Mouse (Mus musculus) forebrain, embryonic 16.5 days (tissue): ENCODE data around the gene Birc7. TPM values are rescaled to one million over a fixed set of nuclear protein-coding genes. Genes with fewer than 3 reads are reported as not detected.
A peak's percentile ranks its signal among the peaks of the same experiment; 100 is the strongest.

ENCODE experiments used
- ATAC-seq: fragments of 200-750 bp; cut with Nextera tagmentation; 2 replicates; pipeline ENCODE4 v1.8.0; 2017; ENCODE audit warnings: mild to moderate bottlenecking, moderate library complexity
- H3K27ac ChIP-seq: fragments of 300-500 bp; sonication (generic); 2 replicates; pipeline ENCODE4 v1.5.1; 2014; ENCODE audit warnings: low read length, control low read depth
- H3K27me3 ChIP-seq: fragments of 300-500 bp; sonication (generic); replicated peaks from 2 replicates; pipeline ENCODE4 v1.6.1; 2014; ENCODE audit warnings: low read length; ENCODE audit not compliant: control insufficient read depth, insufficient read depth
- H3K36me3 ChIP-seq: fragments of 300-500 bp; sonication (generic); 2 replicates; pipeline ENCODE4 v1.6.1; 2014; ENCODE audit not compliant: control insufficient read depth, insufficient read depth
- H3K4me1 ChIP-seq: fragments of 300-500 bp; sonication (generic); replicated peaks from 2 replicates; pipeline ENCODE4 v1.6.1; 2014; ENCODE audit warnings: low read length; ENCODE audit not compliant: control insufficient read depth, insufficient read depth
- H3K4me2 ChIP-seq: fragments of 300-500 bp; sonication (generic); 2 replicates; pipeline ENCODE4 v1.6.1; 2014; ENCODE audit warnings: mild to moderate bottlenecking, low read length, control low read depth
- H3K4me3 ChIP-seq: fragments of 300-500 bp; sonication (generic); replicated peaks from 2 replicates; pipeline ENCODE4 v1.5.1; 2014; ENCODE audit warnings: mild to moderate bottlenecking, low read length, control low read depth
- H3K9ac ChIP-seq: fragments of 300-500 bp; sonication (generic); replicated peaks from 2 replicates; pipeline ENCODE4 v1.6.1; 2014; ENCODE audit warnings: low read depth, low read length, control low read depth
- H3K9me3 ChIP-seq: fragments of 300-500 bp; sonication (generic); 2 replicates; pipeline ENCODE4 v1.6.1; 2016; ENCODE audit warnings: low read length; ENCODE audit not compliant: control insufficient read depth
- WGBS: fragments of 180-500 bp; shearing (Covaris S2); extraction: QIAGEN DNeasy Blood & Tissue Kit; methylation state at CpG from one replicate; pipeline ENCODE4 v1.1.7; 2014; 5-methylcytosine and 5-hydroxymethylcytosine counted together
- polyA plus RNA-seq: library from polyadenylated mRNA; unstranded; fragments of >200 nt; fragmentation: Nextera tagmentation; extraction: Ambion mirVana; gene quantifications from 2 replicates; pipeline ENCODE4 v1.2.1, GENCODE M21; 2015

Gene Birc7
- polyA plus RNA-seq, 1 experiment from 2014 or later = not detected

DNA sequence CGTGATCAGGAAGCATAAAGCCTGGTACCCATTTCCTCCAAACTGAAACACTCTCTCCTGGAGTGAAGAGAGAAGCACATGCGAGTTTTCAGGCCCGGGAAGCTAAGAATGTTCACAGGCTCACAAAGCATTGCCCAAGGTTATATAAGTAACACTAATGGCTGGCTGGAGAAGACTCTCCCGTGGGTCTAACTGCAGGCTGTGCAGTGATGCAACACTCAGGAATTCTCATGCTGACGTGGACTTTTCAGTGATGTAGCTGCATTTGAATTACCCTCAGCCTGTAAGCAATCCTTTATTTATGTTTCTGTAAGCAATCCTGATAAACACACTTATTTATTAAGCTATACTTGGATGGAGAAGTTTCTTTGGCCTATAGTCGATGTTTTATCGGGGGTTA, 30.8 kb downstream of the Birc7 start:
- Histone ChIP-seq H3K27ac (no peak overlapping the region), H3K36me3 (no peaks in the 10 kb centered on the region), H3K9me3 (no peaks in the 10 kb centered on the region), H3K9ac (no peak overlapping the region), H3K4me3 (no peak overlapping the region), H3K27me3 (no peaks in the 10 kb centered on the region), H3K4me2 (no peak overlapping the region), H3K4me1 (0 out of 2 replicates have a peak, but pooled peaks cover 3% of the 10 kb centered on the region)
- ATAC-seq = no peak
- 80% methylated on average over 7 of the region's 7 CpGs for WGBS

DNA sequence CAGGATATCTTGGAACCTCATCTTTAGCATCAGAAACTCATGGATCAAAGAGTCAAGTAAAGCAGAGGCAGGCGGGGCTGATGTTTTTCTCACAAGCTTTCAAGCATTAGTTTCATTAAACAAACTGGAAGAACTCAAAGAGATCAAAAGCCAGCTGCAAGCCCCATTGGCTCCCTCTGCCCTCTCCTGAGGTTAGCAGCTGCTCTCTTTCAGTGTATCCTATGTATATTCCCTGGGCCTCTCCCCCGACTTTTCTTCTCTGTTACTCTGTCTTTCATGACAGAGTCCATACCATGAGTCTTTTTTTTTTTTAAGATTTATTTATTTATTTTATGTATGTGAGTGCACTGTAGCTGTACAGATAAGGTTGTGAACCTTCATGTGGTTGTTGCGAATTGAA, 31.4 kb downstream of the Birc7 start:
- WGBS = 81% methylated on average over 3 of the region's 3 CpGs
- Histone ChIP-seq H3K36me3 (no peaks in the 10 kb centered on the region), H3K9ac (no peak overlapping the region), H3K4me3 (no peak overlapping the region), H3K27me3 (no peaks in the 10 kb centered on the region), H3K27ac (no peak overlapping the region), H3K4me2 (no peak overlapping the region), H3K4me1 (no peaks in the 10 kb centered on the region), H3K9me3 (no peaks in the 10 kb centered on the region)
- no peak for ATAC-seq

DNA sequence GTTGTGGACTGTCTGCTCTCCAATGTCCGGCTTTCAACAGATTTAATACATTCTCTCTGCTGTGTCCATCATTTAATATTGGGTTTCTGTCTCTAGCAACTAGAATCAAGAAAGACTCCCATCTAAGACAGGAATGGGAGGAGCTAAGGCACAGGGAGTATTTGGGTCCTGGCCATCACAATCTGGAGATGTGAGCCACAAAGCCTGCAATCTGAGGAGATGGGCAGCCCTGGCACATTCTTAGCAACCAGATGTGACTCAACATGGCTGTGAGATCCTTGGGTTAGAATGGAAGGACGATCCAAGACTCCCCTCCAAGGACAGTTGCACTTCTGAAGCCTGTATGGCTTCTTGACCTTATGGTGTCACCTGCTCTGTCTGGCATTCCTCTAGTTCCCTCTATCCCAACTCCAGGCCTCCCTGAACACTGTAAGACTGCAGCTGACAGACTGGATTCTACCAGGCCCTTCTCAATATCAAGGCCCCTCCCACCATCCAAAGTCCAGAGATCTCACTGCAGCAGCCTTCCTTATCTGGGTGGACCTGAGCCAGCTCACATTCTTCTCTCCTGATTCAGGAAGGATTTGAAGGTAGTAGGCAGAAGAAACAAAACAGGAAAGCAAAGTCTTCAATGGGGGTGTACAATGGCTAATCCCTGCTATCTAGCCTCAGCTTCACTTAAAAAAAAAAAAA, 33.9 kb downstream of the Birc7 start:
- Histone ChIP-seq H3K27ac (no peak overlapping the region), H3K4me1 (peaks cover 7% of the 10 kb centered on the region), H3K36me3 (no peaks in the 10 kb centered on the region), H3K9me3 (no peaks in the 10 kb centered on the region), H3K27me3 (no peaks in the 10 kb centered on the region), H3K9ac (no peak overlapping the region), H3K4me3 (no peak overlapping the region), H3K4me2 (no peak overlapping the region)
- 71% methylated on average over 2 of the region's 2 CpGs for WGBS
- ATAC-seq = no peak

DNA sequence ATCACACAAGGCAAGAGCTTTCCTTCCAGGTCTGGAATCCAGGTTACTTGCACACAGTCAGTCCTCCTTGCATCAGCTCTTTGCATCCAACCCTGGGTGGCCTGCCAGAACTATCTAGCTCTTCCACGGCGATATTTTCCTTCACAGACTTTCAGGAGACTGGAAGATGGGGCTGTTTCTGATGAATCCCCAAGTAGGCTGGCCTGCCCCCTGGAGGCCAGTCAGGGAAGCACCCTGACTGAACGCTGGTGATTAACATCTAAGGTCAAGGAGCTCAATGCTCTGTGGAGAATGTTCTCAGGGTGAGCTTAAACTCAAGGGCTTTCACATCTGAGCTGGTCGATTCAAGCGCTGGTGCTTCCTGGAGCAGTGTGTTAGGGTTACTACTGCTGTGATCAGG, 35.1 kb downstream of the Birc7 start:
- Histone ChIP-seq H3K4me2 (no peak overlapping the region), H3K9me3 (no peaks in the 10 kb centered on the region), H3K27me3 (no peaks in the 10 kb centered on the region), H3K27ac (no peak overlapping the region), H3K4me1 (peaks cover 17% of the 10 kb centered on the region), H3K9ac (no peak overlapping the region), H3K4me3 (no peak overlapping the region), H3K36me3 (no peaks in the 10 kb centered on the region)
- 0 out of 2 replicates have a peak, but pooled peaks have one; percentile 21 for ATAC-seq
- WGBS = 5% methylated on average over 5 of the region's 5 CpGs

DNA sequence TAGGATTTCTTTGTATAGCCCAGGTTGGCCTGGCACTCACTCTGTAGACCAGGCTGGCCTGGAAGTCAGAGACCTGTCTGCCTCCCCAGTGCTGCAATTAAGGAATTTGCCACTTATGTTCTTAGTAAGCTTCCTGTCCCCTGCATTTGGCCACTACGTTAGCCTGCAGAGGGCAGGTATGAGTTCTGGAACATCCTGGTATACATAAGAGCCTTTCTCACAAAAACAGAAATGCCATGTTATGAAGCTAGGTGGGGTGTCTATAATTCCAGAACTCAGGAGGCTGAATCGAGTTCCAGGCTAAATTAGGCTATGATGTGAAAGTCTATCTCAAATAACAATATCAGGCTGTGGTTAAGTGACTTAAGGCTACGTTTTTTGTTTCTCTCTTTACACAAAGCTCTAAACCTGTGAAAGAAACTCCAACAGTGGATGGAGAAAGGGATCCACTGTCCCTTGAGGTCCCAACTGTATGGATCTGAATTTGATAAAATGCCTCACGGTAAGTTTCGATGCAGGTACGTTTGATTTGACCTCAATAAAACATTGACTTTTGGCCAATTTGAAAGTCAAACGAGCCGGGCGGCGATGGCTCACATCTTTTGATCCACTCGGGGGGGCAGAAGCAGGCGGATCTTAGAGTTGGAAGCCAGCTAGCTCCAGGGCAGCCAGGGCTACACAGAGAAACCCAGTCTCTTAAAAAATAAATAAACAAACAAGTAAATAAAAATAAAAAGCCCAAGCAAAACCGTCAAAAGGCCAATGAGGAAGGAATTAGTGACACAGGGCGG, 37.5 kb downstream of the Birc7 start:
- WGBS = 11% methylated on average over 14 of the region's 14 CpGs
- Histone ChIP-seq H3K36me3 (peaks cover under 1% of the 10 kb centered on the region; the same call in 1 of the 2 replicates), H3K27ac (peak overlapping the region; percentile 83; the same call in 1 of the 2 replicates), H3K9me3 (no peaks in the 10 kb centered on the region), H3K4me1 (peaks cover 21% of the 10 kb centered on the region), H3K4me2 (peak overlapping the region; percentile 76), H3K9ac (peak overlapping the region; percentile 86), H3K4me3 (peak overlapping the region; percentile 80), H3K27me3 (no peaks in the 10 kb centered on the region)
- ATAC-seq = no peak

DNA sequence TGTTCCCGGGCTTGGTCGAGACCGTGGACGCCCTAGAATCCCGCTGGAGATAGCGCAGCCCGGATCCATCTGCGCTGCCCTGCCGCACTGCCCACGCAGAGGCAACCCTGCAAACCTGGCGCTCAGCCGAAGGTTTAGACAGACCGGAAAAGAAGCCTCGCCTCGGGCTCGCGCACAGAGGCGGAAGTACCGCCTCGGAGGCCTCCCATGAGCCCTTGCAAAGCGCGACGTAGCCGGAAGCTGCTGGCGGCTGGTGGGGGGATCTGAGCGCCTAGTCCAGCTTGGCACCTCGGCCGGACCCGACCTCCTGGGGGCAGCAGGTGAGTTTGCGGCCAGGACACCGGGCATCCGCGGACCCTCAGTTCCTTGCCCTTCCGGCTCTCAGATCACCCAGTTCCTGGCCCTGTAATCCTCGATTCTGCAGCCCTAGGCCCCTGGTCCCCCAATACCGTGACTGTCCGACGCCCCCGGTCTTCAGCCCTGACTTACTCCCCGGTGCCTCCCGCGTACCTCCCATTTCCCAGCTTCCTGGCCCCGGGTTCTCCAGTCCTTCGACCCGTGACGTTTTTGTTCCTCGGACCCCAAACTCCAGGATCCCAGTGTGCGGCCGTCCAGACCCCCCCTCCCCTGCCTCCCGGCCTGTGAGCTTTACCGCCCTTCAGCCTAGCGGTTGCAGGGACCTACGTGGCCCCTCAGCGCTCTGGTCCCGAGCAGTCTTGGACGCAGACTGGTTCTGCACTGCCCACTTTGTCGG, 38.4 kb downstream of the Birc7 start, which contains the start of gene Arfgap1:
Gene Arfgap1, plus strand, starts transcription at position 216 of the 754 bp plus-strand sequence.
- peak; percentile 95 for ATAC-seq
- Histone ChIP-seq H3K9ac (peak within 1 kb of the TSS; percentile 86), H3K27ac (peak within 1 kb of the TSS; percentile 83), H3K4me2 (peak within 1 kb of the TSS; percentile 76), H3K4me3 (peak within 1 kb of the TSS; percentile 80), H3K27me3 (no peaks in the 10 kb centered on the region), H3K4me1 (peaks cover 21% of the 10 kb centered on the region), H3K36me3 (peaks cover 8% of the 10 kb centered on the region; the same call in 1 of the 2 replicates), H3K9me3 (no peaks in the 10 kb centered on the region)
- under 1% methylated on average over 57 of the region's 57 CpGs for WGBS

DNA sequence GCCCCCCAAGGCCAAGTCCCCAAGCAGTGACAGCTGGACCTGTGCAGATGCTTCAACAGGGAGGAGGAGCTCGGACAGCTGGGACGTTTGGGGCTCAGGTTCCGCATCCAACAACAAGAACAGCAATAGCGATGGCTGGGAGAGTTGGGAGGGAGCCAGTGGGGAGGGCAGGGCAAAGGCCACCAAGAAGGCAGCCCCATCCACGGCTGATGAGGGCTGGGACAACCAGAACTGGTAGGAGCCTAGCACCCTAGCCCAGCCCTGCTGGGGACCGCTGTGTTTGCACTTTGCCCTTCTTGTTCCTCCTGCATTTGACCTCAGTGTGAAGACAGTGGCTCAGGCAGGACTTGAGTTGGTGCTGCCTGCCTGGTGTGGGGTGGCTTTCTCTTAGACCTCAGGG, 52.3 kb downstream of the Birc7 start:
- H3K4me3 ChIP-seq = no peak overlapping the region
- no peaks in the 10 kb centered on the region for H3K4me1 ChIP-seq
- WGBS = 91% methylated on average over 6 of the region's 6 CpGs
- no peak for ATAC-seq
- no peak overlapping the region for H3K27ac ChIP-seq
- peaks cover 39% of the 10 kb centered on the region for H3K36me3 ChIP-seq
- no peak overlapping the region for H3K4me2 ChIP-seq
- no peaks in the 10 kb centered on the region for H3K9me3 ChIP-seq
- H3K9ac ChIP-seq = no peak overlapping the region
- H3K27me3 ChIP-seq = no peaks in the 10 kb centered on the region
